Mouse (Mus musculus): ENCODE data around the gene Cort. TPM values are rescaled to one million over a fixed set of nuclear protein-coding genes. Genes with fewer than 3 reads are reported as not detected.

Gene Cort
- total and polyA plus RNA-seq, 3 experiments: 0.52 to 0.59 TPM; not detected in 1

DNA sequence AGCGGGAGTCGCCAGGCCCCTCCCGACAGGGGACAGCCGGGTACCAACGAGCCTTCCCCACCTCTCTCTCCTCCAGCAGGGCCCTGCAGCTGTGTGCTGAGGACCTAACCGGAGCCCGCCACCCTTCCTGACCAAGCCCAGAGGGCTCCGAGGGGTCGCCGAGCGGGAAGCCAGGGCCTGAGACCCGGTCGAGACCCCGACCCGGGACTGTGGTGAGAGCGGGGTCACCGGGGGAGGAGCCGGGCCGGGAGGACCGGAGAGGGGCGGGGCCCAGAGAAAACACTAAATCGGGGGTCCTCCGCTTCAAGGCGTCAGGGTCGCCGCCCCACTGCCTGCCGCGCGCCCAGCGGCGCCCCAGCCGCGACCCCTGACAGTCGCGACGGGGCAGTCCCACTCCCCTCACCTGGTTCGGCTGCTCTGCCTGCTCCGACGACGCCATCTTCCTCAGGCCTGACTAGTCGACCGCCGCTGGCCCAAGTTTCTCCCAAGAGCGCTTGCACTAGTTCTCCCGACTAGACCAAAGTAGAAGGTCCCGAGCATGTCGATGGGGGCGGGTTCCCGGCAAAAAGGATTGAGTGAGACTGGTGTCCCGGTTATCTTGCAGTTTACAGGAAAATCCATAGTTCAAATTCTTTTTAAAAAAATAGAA is 27.1 kb downstream of the Cort start, which contains the start of gene Pex14:
TSS of gene Pex14 (minus strand) at position 508 of the 649 bp plus-strand sequence.
- under 1% methylated on average over 50 of the region's 50 CpGs for WGBS
- Histone ChIP-seq H3K4me3 (peak within 1 kb of the TSS; percentile 99), H3K9ac (ENCODE audit: low read depth, low read length) (peak within 1 kb of the TSS; percentile 93), H3K27me3 (ENCODE audit: control insufficient read depth, insufficient read depth, low read length) (no peaks in the 10 kb centered on the region), H3K79me2 (replicated peaks; ENCODE audit: control insufficient read depth, insufficient read depth, low read length) (peaks cover 4% of the 10 kb centered on the region), H3K36me3 (ENCODE audit: control insufficient read depth, insufficient read depth, low read length) (no peaks in the 10 kb centered on the region; the same call in 1 of the 2 replicates), H3K27ac (peak within 1 kb of the TSS; percentile 75), H3K4me1 (ENCODE audit: control insufficient read depth, insufficient read depth, low read length) (peaks cover 6% of the 10 kb centered on the region)
- TF ChIP-seq POLR2A (IDR thresholded peaks at IDR 0.05; ENCODE audit: insufficient read depth, low read depth, low read length) (peak; percentile 74), CTCF (IDR thresholded peaks at IDR 0.05) (no peak)
- peak; percentile 92 to 93 for DNase-seq
- intact Hi-C loops (cut with DNase I): loop anchor here (2.0 kb wide), 1 partner anchor 67 kb away; the partner anchor contains the start of gene Pgd

DNA sequence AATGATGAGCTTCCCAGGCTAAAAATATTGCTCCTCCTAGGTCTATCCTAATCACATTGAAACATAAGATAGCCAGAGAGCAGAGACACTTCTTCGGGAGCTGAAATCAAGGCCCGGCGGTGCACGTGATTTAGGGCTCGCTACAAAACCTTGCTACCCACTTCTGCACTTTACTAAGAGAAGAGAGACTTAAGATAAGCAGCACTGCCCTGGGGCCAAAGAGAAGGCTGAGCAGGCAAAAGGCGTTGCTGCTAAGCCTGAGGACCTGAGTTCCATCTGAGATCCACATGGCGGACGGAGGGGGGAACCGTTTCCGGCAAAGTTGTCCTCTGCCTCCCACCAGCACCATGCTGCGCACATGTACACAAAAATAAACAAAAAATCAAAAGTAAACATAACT is 28.0 kb downstream of the Cort start:
- intact Hi-C loops (cut with DNase I): no loop called here
- WGBS: 5% methylated on average over 11 of the region's 11 CpGs
- Histone ChIP-seq H3K27ac (no peak overlapping the region; the same call in 1 of the 2 replicates), H3K4me3 (peak overlapping the region; percentile 99), H3K79me2 (replicated peaks; ENCODE audit: control insufficient read depth, insufficient read depth, low read length) (peaks cover 2% of the 10 kb centered on the region; the same call in 1 of the 2 replicates), H3K27me3 (ENCODE audit: control insufficient read depth, insufficient read depth, low read length) (no peaks in the 10 kb centered on the region), H3K4me1 (ENCODE audit: control insufficient read depth, insufficient read depth, low read length) (peaks cover 6% of the 10 kb centered on the region), H3K9ac (ENCODE audit: low read depth, low read length) (peak overlapping the region; percentile 93), H3K36me3 (ENCODE audit: control insufficient read depth, insufficient read depth, low read length) (no peaks in the 10 kb centered on the region; the same call in 1 of the 2 replicates)
- no peak for DNase-seq
- TF ChIP-seq POLR2A (IDR thresholded peaks at IDR 0.05; ENCODE audit: insufficient read depth, low read depth, low read length) (no peak), CTCF (IDR thresholded peaks at IDR 0.05) (no peak), EP300 (IDR thresholded peaks at IDR 0.05; ENCODE audit: insufficient read depth, low read depth, low read length) (no peak)

DNA sequence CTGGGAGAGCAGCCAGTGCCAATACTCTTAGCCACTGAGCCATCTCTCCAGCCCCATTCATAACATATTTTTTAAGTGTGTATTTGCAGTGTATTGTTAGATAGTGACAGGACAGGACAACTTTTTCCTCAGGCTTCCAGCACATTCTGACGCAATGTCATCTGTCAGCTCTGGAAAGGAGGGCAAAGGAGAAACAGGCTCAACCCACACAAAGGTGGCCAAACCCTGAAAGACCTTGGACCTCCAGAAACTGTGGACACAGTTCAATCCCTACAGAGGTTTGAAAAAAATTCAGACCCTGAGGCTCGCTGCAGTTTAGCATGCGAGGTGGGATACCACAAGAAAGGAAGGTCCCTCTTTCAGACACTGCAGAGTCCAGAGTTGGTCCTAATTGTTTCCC is 28.6 kb downstream of the Cort start:
- intact Hi-C loops (cut with DNase I): no loop called here
- peaks cover 2% of the 10 kb centered on the region; the same call in 1 of the 2 replicates for H3K79me2 ChIP-seq (replicated peaks; ENCODE audit: control insufficient read depth, insufficient read depth, low read length)
- TF ChIP-seq CTCF (IDR thresholded peaks at IDR 0.05): no peak
- WGBS: 81% methylated on average over 3 of the region's 3 CpGs
- H3K4me1 ChIP-seq (ENCODE audit: control insufficient read depth, insufficient read depth, low read length): peaks cover 6% of the 10 kb centered on the region
- H3K36me3 ChIP-seq (ENCODE audit: control insufficient read depth, insufficient read depth, low read length): no peaks in the 10 kb centered on the region; the same call in 1 of the 2 replicates
- DNase-seq: no peak
- H3K27ac ChIP-seq: no peak overlapping the region
- no peaks in the 10 kb centered on the region for H3K27me3 ChIP-seq (ENCODE audit: control insufficient read depth, insufficient read depth, low read length)
- no peak overlapping the region for H3K4me3 ChIP-seq
- no peak overlapping the region for H3K9ac ChIP-seq (ENCODE audit: low read depth, low read length)

DNA sequence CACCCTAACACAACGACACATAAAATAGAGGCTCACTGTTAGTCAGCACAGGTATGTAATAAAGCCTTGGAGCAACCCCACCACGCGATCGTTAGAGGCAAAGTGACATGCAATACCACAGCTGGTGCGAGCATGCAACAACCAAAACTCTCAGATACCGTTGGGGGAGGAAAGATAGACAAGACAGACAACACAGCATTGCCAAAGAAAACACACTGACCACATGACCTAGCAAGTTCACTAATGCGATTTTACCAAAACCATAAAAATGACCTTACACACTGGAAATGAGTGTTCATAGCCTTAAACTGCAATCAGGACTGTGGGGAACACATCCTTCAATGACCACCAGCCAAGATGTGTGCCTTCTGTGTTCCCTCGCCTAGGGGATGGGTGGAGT is 35.2 kb downstream of the Cort start:
- no peaks in the 10 kb centered on the region; the same call in none of the 2 replicates for H3K4me1 ChIP-seq (ENCODE audit: control insufficient read depth, insufficient read depth, low read length)
- H3K79me2 ChIP-seq (replicated peaks; ENCODE audit: control insufficient read depth, insufficient read depth, low read length): peaks cover 3% of the 10 kb centered on the region
- H3K4me3 ChIP-seq: no peak overlapping the region
- no peaks in the 10 kb centered on the region for H3K27me3 ChIP-seq (ENCODE audit: control insufficient read depth, insufficient read depth, low read length)
- H3K27ac ChIP-seq: no peak overlapping the region
- TF ChIP-seq POLR2A (IDR thresholded peaks at IDR 0.05; ENCODE audit: insufficient read depth, low read depth, low read length) (no peak), CTCF (IDR thresholded peaks at IDR 0.05) (no peak), EP300 (IDR thresholded peaks at IDR 0.05; ENCODE audit: insufficient read depth, low read depth, low read length) (no peak)
- H3K36me3 ChIP-seq (ENCODE audit: control insufficient read depth, insufficient read depth, low read length): no peaks in the 10 kb centered on the region; the same call in 1 of the 2 replicates
- H3K9ac ChIP-seq (ENCODE audit: low read depth, low read length): no peak overlapping the region
- no peak for DNase-seq
- intact Hi-C loops (cut with DNase I): no loop called here
- 56% methylated on average over 8 of the region's 8 CpGs for WGBS

DNA sequence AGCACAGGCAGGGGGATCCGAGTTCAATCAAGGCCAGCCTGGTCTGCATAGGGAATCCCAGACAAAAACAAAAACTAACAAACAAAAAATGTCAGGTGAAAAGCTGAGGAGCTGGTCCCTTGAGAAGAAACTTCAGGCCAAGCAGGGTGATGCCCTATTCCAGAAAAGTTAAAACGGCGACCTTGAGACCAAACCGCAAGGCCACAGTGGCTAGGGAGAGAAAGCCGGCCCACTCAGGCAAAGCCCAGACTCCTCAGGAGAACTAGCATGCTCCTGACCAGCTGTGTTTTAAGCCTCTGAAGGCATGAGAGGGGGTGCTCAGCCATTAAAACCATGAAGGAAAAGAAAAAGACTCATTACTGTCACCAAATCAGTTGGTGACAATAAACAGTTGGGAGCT is 41.2 kb downstream of the Cort start:
- intact Hi-C loops (cut with DNase I): no loop called here
- Histone ChIP-seq H3K9ac (ENCODE audit: low read depth, low read length) (no peak overlapping the region), H3K79me2 (replicated peaks; ENCODE audit: control insufficient read depth, insufficient read depth, low read length) (no peaks in the 10 kb centered on the region), H3K27ac (no peak overlapping the region), H3K36me3 (ENCODE audit: control insufficient read depth, insufficient read depth, low read length) (no peaks in the 10 kb centered on the region), H3K4me3 (no peak overlapping the region), H3K4me1 (ENCODE audit: control insufficient read depth, insufficient read depth, low read length) (peaks cover 1% of the 10 kb centered on the region), H3K27me3 (ENCODE audit: control insufficient read depth, insufficient read depth, low read length) (no peaks in the 10 kb centered on the region)
- WGBS: 71% methylated on average over 5 of the region's 5 CpGs
- no peak for DNase-seq
- TF ChIP-seq POLR2A (IDR thresholded peaks at IDR 0.05; ENCODE audit: insufficient read depth, low read depth, low read length) (no peak), EP300 (IDR thresholded peaks at IDR 0.05; ENCODE audit: insufficient read depth, low read depth, low read length) (no peak), CTCF (IDR thresholded peaks at IDR 0.05) (no peak)

DNA sequence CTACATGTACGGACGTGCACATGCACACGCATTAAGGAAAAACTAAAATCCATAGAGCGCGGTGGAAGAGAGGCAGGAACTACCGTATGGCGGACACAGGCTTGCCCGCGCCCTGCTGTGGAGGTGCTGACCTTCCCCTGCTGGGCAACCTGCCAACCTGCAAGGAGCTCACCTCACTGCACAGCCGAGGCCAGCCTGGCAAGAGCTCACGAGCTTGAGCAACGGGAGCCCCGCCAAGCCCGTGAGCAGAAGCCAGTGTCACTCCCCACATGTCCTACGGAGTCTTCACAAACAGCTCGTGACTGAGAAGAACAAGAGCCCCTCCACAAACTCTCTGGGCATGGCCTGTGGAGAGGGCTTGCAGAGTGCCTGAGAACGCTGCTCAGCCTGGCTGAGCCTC is 45.0 kb downstream of the Cort start:
- WGBS: 47% methylated on average over 17 of the region's 17 CpGs
- Histone ChIP-seq H3K79me2 (replicated peaks; ENCODE audit: control insufficient read depth, insufficient read depth, low read length) (no peaks in the 10 kb centered on the region), H3K9ac (ENCODE audit: low read depth, low read length) (no peak overlapping the region), H3K27ac (peak overlapping the region; percentile 46), H3K4me1 (ENCODE audit: control insufficient read depth, insufficient read depth, low read length) (peaks cover 1% of the 10 kb centered on the region), H3K36me3 (ENCODE audit: control insufficient read depth, insufficient read depth, low read length) (no peaks in the 10 kb centered on the region), H3K4me3 (peak overlapping the region; percentile 2; the same call in 1 of the 2 replicates), H3K27me3 (ENCODE audit: control insufficient read depth, insufficient read depth, low read length) (no peaks in the 10 kb centered on the region)
- TF ChIP-seq POLR2A (IDR thresholded peaks at IDR 0.05; ENCODE audit: insufficient read depth, low read depth, low read length) (no peak), EP300 (IDR thresholded peaks at IDR 0.05; ENCODE audit: insufficient read depth, low read depth, low read length) (no peak), CTCF (IDR thresholded peaks at IDR 0.05) (no peak)
- peak; percentile 77 to 85 for DNase-seq
- intact Hi-C loops (cut with DNase I): no loop called here

Measured in heart, adult 2 months (tissue).